Mouse (Mus musculus): ENCODE data around the gene Tmcc2.

- no peak for TF ChIP-seq POLR2A (IDR thresholded peaks at IDR 0.05; ENCODE audit: control insufficient read depth in 1 of 2, insufficient read depth in 1 of 2, low read depth in 1 of 2, low read length in 2 of 2, poor library complexity in 1 of 2)
- no peak for TF ChIP-seq ZKSCAN1 (IDR thresholded peaks at IDR 0.05; ENCODE audit: low read depth, low read length)
- no peak for TF ChIP-seq CTCF (IDR thresholded peaks at IDR 0.05 in 2 of 3, conservative IDR thresholded peaks at IDR 0.05 in 1 of 3; ENCODE audit: control insufficient read depth in 1 of 3, insufficient read depth in 1 of 3, low read depth in 2 of 3, low read length in 3 of 3, poor library complexity in 1 of 3, severe bottlenecking in 1 of 3)
- TF ChIP-seq POLR2AphosphoS5 (IDR thresholded peaks at IDR 0.05; ENCODE audit: borderline replicate concordance, low read depth, low read length), result no peak
- no peak for TF ChIP-seq EP300 (IDR thresholded peaks at IDR 0.05; ENCODE audit: low read depth in 1 of 2, low read length in 2 of 2)
- TF ChIP-seq MEF2A (IDR thresholded peaks at IDR 0.05; ENCODE audit: extremely low read depth, insufficient replicate concordance, low read depth, low read length, poor library complexity, severe bottlenecking), result no peak
These were observed 69.1 kb downstream of the Tmcc2 start for GRCm38 (mm10) chr1:132321821-132322580.

Measured in MEL (cell line).